Mouse (Mus musculus): ENCODE measurements around the gene Exosc10. TPM values are rescaled to one million over a fixed set of nuclear protein-coding genes. Genes with fewer than 3 reads are reported as not detected.

Gene Exosc10
- total RNA-seq (2014; rRNA removed): 70.8 and 73.3 TPM in 2 replicates
- 77.1 and 78.8 TPM in 2 replicates for polyA plus RNA-seq (2015; fragmentation: Nextera tagmentation; extraction: Ambion mirVana)

DNA sequence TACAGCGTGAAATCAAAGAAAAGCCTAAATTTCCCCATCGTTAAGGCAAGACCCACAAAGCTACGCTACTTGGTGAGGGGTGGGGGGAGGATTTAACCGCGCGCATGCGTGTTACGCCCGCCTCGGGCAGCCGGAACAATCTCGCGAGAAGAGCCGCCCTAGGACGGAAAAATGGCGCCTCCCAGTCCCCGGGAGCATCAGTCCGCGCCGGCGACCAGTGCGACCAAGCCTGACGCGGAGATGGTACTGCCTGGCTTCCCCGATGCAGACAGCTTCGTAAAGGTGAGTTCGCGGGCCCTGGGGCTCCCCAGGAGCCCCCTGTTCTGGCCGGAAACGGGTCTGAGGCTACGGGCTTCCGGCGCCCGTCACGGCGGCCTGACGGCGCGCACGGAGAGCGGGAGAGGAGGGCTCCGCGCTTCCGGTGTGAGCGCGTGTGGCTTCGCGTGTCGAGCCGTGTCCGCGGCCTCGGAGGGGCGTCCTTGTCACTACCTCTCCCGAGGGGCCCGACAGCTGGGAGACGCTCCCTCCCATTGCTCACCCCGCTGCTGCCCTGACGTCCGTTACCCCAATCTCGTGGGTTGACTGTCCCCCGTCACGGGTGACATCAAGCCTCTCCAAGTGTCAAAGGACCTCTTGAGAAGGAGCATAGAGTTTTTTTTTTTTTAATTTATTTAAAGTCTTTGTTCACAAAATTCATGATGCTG is at the start of gene Exosc10:
Gene Exosc10, plus strand, starts transcription at position 133 of the 704 bp plus-strand sequence.
- Histone ChIP-seq H3K9me3 (ENCODE audit: low read length) (no peaks in the 10 kb centered on the region), H3K4me3 (ENCODE audit: low read depth, low read length) (peak within 1 kb of the TSS; percentile 61), H3K27me3 (ENCODE audit: insufficient read depth, low read length) (no peaks in the 10 kb centered on the region), H3K4me2 (ENCODE audit: low read depth, low read length, poor library complexity, severe bottlenecking) (peak within 1 kb of the TSS; percentile 46), H3K36me3 (ENCODE audit: insufficient read depth, low read length) (peaks cover 65% of the 10 kb centered on the region), H3K4me1 (ENCODE audit: insufficient read depth, low read length) (no peaks in the 10 kb centered on the region; the same call in 1 of the 2 replicates), H3K27ac (ENCODE audit: low read depth, low read length) (peak within 1 kb of the TSS; percentile 91), H3K9ac (replicated peaks; ENCODE audit: low read length, poor library complexity, severe bottlenecking) (peak within 1 kb of the TSS; percentile 93)
- WGBS: under 1% methylated on average over 63 of the region's 63 CpGs
- DNase-seq (ENCODE audit: low spot score): peak; percentile 93
- TF ChIP-seq CTCF (IDR thresholded peaks at IDR 0.05): no peak
- peak; percentile 92 for ATAC-seq (ENCODE audit: low FRiP score)

DNA sequence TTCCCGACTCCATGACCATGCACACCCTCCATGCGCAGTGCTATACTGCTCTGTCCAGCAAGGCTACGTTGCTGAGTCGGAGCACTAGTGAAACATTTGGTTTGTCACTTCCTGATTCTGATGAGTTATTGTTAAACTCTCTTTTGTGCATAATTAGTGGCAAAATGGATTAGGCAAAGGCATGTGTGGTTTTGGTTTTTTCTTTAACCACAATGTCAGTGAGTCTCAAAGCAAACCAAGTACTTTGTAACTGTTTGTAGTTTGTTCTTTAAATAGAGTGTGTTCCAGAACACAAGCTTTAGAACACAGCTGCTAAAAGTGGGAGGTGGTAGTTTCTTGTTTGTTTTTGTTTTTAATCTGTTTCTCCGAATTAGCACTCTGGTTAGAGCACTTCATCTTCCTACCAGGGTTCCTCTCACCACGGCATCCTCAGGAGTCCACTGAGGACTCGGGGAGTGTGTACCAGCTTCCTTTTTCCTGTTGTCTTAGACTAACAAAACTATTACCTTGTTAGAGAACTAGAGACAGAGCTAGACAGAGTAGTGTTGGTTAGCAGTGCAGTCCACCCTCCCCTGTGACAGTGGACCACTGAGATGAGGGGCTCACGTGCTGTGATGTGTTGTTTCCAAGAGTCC is 48.7 kb upstream of the Exosc10 start:
- ATAC-seq (ENCODE audit: low FRiP score) (no peak), DNase-seq (ENCODE audit: low spot score) (no peak)
- TF ChIP-seq CTCF (IDR thresholded peaks at IDR 0.05): no peak
- H3K4me2 ChIP-seq (ENCODE audit: low read depth, low read length, poor library complexity, severe bottlenecking): no peak overlapping the region
- H3K36me3 ChIP-seq (ENCODE audit: insufficient read depth, low read length): peaks cover 49% of the 10 kb centered on the region
- no peaks in the 10 kb centered on the region for H3K9me3 ChIP-seq (ENCODE audit: low read length)
- H3K4me1 ChIP-seq (ENCODE audit: insufficient read depth, low read length): no peaks in the 10 kb centered on the region
- H3K9ac ChIP-seq (replicated peaks; ENCODE audit: low read length, poor library complexity, severe bottlenecking): no peak overlapping the region
- H3K4me3 ChIP-seq (ENCODE audit: low read depth, low read length): no peak overlapping the region
- H3K27me3 ChIP-seq (ENCODE audit: insufficient read depth, low read length): no peaks in the 10 kb centered on the region
- 93% methylated on average over 8 of the region's 8 CpGs for WGBS
- H3K27ac ChIP-seq (ENCODE audit: low read depth, low read length): no peak overlapping the region

GRCm38 (mm10) chr4:148510691-148511090 is 47.5 kb upstream of the Exosc10 start:
- Histone ChIP-seq H3K27me3 (ENCODE audit: insufficient read depth, low read length) (no peaks in the 10 kb centered on the region), H3K4me1 (ENCODE audit: insufficient read depth, low read length) (no peaks in the 10 kb centered on the region), H3K36me3 (ENCODE audit: insufficient read depth, low read length) (peaks cover 58% of the 10 kb centered on the region), H3K4me2 (ENCODE audit: low read depth, low read length, poor library complexity, severe bottlenecking) (no peak overlapping the region), H3K9me3 (ENCODE audit: low read length) (no peaks in the 10 kb centered on the region), H3K9ac (replicated peaks; ENCODE audit: low read length, poor library complexity, severe bottlenecking) (no peak overlapping the region), H3K27ac (ENCODE audit: low read depth, low read length) (no peak overlapping the region), H3K4me3 (ENCODE audit: low read depth, low read length) (no peak overlapping the region)
- DNase-seq (ENCODE audit: low spot score): no peak
- no peak for TF ChIP-seq CTCF (IDR thresholded peaks at IDR 0.05)
- ATAC-seq (ENCODE audit: low FRiP score): no peak
- WGBS: 88% methylated on average over 4 of the region's 4 CpGs

- no peak for DNase-seq (ENCODE audit: low spot score)
- H3K9ac ChIP-seq (replicated peaks; ENCODE audit: low read length, poor library complexity, severe bottlenecking): no peak overlapping the region
- TF ChIP-seq CTCF (IDR thresholded peaks at IDR 0.05): no peak
- 92% methylated on average over 4 of the region's 4 CpGs for WGBS
- H3K4me2 ChIP-seq (ENCODE audit: low read depth, low read length, poor library complexity, severe bottlenecking): no peak overlapping the region
- no peaks in the 10 kb centered on the region for H3K9me3 ChIP-seq (ENCODE audit: low read length)
- H3K4me1 ChIP-seq (ENCODE audit: insufficient read depth, low read length): no peaks in the 10 kb centered on the region
- H3K27ac ChIP-seq (ENCODE audit: low read depth, low read length): no peak overlapping the region
- H3K4me3 ChIP-seq (ENCODE audit: low read depth, low read length): no peak overlapping the region
- no peak for ATAC-seq (ENCODE audit: low FRiP score)
- H3K36me3 ChIP-seq (ENCODE audit: insufficient read depth, low read length): peaks cover 55% of the 10 kb centered on the region
- H3K27me3 ChIP-seq (ENCODE audit: insufficient read depth, low read length): no peaks in the 10 kb centered on the region
Measured at GRCm38 (mm10) chr4:148511334-148511733, 46.9 kb upstream of the Exosc10 start.

- Histone ChIP-seq H3K27me3 (ENCODE audit: insufficient read depth, low read length) (no peaks in the 10 kb centered on the region), H3K4me2 (ENCODE audit: low read depth, low read length, poor library complexity, severe bottlenecking) (no peak overlapping the region), H3K27ac (ENCODE audit: low read depth, low read length) (no peak overlapping the region), H3K9ac (replicated peaks; ENCODE audit: low read length, poor library complexity, severe bottlenecking) (no peak overlapping the region), H3K36me3 (ENCODE audit: insufficient read depth, low read length) (peaks cover 58% of the 10 kb centered on the region), H3K9me3 (ENCODE audit: low read length) (no peaks in the 10 kb centered on the region), H3K4me1 (ENCODE audit: insufficient read depth, low read length) (no peaks in the 10 kb centered on the region), H3K4me3 (ENCODE audit: low read depth, low read length) (no peak overlapping the region)
- 79% methylated on average over 6 of the region's 6 CpGs for WGBS
- TF ChIP-seq CTCF (IDR thresholded peaks at IDR 0.05): no peak
- peak; percentile 10 for DNase-seq (ENCODE audit: low spot score)
- ATAC-seq (ENCODE audit: low FRiP score): no peak
Measured at GRCm38 (mm10) chr4:148513021-148513559, 45.1 kb upstream of the Exosc10 start.

DNA sequence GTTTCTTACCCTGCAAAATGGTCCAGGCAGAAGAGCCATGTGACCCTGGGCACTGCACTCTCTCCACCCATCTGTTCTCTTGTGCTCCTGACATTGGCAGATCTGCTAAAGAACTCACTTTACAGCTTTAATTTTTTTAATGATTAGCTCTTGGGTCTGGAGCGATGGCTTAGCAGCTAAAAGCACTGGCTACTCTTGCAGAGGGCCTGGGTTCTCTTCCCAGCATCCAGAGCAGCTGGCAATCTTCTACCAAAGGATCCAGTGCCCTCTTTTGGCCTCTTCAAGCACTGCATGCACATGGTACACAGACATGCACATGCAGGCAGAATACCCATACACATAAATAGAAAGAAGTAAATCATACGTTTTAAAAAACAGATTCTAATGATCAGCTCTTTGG is 42.9 kb upstream of the Exosc10 start:
- Histone ChIP-seq H3K9me3 (ENCODE audit: low read length) (no peaks in the 10 kb centered on the region), H3K9ac (replicated peaks; ENCODE audit: low read length, poor library complexity, severe bottlenecking) (no peak overlapping the region), H3K27ac (ENCODE audit: low read depth, low read length) (no peak overlapping the region), H3K36me3 (ENCODE audit: insufficient read depth, low read length) (peaks cover 57% of the 10 kb centered on the region), H3K4me1 (ENCODE audit: insufficient read depth, low read length) (no peaks in the 10 kb centered on the region), H3K4me2 (ENCODE audit: low read depth, low read length, poor library complexity, severe bottlenecking) (no peak overlapping the region), H3K4me3 (ENCODE audit: low read depth, low read length) (no peak overlapping the region), H3K27me3 (ENCODE audit: insufficient read depth, low read length) (no peaks in the 10 kb centered on the region)
- WGBS: 93% methylated on average over 2 of the region's 2 CpGs
- DNase-seq (ENCODE audit: low spot score): no peak
- no peak for ATAC-seq (ENCODE audit: low FRiP score)
- peak; percentile 45 for TF ChIP-seq CTCF (IDR thresholded peaks at IDR 0.05)
